Mouse (Mus musculus): Measurements from ENCODE around the gene Cpeb4.
"Not testable (repeated sequence)": the region's sequence is repeated elsewhere in the genome, so short reads cannot be mapped to it uniquely, and the experiment has no call there.

Cpeb4 gene

DNA sequence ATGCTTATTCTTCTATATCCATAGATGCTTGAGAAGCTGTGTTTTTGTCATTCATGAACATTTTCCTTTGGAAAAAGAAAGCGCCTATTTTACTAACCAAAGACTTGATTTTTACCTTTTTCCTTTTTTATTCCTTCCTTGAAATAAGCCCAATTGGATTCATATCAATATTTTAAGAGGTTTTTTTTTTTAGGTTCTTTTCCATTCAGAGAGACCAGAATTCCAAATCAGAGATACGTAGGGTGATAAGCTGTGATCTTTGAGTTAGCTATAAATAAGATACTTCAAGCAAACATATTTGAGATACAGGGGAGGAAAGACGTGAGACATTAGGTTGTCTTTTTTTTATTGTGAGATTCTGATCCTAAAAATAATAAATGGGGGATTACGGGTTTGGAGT, at the start of gene Cpeb4:
TSS of gene Cpeb4 (plus strand) at position 301 of the 400 bp plus-strand sequence.
- no peak for DNase-seq

DNA sequence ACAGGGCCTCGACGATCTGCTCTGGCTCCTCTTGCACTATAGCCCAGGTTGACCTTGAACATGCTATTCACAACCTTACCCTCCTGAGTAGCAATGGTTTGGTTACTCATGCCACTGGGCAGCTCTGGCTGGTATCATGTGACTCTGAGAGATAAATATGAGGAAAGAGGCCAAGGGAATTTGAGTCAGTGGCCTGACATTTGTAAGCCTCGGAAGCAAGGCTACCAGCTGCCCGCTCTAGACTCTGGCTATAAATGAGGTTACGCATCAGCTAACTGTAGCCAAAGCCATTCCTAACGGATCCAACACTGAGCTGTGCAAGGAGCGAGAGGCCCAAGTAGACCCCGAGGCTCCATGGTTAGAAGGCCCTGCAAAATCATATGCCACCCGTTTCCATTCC, 49.5 kb upstream of the Cpeb4 start:
- DNase-seq: no peak

DNA sequence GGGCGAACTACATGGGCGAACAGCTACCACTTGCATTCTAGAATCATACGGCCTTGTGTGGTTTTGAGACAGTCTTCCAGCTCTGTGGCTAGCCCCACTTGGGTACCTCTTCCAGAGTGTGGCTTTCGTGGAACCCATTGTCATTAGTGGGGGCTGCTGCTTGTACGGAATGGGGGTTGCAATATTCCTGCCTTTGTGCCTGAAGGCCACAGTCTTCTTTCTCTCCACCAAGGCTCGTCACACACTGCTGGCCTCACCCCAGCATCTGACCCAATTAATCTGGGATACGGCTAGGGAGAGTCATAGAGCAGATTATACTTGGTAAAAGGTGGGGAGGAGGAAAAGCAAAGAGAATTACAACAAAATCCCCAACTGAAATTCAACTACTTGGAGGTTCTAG, 48.5 kb upstream of the Cpeb4 start:
- no peak for DNase-seq

DNA sequence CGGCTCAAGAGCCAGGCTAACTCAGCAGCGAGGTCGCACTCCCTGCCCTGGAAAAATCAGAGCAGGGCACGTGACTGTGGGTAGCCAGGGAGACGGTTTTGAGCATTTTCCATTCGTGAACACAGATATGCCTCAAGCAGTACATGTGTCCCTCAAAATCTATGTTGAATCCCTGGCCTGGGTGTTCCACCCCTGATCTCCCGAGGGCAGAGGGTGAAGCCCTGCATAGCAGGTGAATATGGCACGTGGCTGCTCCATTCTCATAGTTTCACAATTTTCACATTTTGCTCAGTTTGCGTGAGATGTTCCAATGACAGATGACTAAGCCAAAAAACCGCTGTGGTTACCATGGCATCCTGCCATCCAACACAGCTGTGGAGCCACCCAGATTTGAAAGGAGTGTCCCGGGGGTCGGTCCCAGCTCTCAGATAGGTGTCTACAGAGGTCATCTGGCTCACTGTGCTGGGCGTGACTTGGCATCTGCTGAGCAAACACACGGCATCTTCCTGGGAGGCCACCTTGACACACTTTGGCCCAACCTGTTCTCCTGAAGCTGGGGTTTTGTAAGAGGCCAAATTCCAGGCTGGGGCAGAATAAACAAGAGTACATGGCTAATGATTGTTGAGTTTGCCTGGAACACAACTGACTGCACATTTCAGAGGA, 47.4 kb upstream of the Cpeb4 start:
- peak; percentile 51 for DNase-seq

DNA sequence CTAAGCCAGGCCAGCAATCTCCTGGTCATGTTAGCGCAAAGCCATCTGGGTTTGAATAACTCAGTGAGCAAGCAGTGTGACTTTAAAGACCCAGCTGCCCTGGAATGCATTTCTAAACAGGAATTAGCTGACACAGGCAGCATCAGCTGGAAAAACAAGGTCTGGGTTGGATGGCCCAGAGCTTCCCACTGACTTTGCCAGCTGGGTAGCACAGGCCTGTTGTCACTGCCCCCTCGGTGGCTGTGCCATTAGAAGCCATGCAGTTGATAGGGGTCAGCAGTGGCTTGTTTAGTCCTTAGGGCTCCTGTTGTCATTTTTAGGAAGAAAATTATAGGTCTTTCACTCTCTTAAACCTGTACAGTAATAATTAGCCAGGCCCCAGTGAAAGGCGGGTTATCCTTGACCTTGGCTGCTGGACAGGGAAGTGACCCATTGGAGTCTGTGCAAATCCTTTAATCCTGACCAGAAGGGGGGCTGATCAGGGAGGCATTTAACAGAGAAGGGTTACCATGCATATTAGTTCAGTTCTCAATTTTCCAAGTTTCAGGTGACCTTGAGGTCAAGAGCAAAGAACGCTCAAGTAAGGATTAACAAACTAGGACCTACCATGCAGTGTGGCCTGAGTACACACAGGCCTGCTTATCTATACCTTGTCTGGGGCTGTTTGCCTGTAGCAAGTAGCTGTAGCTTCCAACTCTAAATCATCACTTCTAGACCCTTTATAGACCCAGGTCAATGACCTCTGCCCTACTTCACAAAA, 43.8 kb upstream of the Cpeb4 start:
- DNase-seq: peak; percentile 30

DNA sequence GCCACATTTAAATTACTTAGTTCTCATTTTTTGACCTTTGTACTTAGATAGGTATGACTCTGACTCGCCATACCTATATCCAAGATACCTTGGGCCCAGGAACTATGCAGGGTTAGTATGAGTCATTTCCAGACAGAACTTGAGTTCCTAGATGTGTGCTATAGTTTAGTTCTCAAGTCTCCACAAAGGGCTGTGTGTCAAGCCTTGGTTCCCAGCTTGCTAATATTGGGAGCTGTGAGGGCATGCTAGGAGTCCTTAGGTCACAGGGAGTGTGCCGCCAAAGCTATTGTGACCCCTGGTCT, 43.3 kb upstream of the Cpeb4 start:
- no peak for DNase-seq

- DNase-seq: no peak
These were observed 41.5 kb upstream of the Cpeb4 start for GRCm38 (mm10) chr11:31830213-31831151.

DNA sequence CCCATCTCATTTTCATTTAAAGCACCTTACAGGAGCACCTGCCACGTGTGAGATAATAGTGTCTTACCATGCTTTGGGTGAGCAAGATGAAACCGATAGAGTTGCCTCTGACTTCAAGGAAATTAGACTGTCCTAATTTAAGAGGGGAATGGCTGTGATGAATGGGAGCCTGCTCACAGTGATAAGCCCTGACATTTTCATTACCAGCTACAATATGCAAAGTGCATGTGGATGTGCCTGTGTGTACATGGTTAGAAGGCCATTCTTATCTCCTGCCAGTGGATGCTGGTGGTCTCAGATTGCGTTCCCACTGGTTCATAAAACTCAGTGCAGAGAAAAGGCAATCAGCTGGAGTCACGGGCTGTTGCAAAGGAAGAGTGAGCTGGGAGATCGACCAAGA, 40.6 kb upstream of the Cpeb4 start:
- no peak for DNase-seq

- no peak for DNase-seq
These were observed 40.0 kb upstream of the Cpeb4 start for GRCm38 (mm10) chr11:31831983-31832382.

DNA sequence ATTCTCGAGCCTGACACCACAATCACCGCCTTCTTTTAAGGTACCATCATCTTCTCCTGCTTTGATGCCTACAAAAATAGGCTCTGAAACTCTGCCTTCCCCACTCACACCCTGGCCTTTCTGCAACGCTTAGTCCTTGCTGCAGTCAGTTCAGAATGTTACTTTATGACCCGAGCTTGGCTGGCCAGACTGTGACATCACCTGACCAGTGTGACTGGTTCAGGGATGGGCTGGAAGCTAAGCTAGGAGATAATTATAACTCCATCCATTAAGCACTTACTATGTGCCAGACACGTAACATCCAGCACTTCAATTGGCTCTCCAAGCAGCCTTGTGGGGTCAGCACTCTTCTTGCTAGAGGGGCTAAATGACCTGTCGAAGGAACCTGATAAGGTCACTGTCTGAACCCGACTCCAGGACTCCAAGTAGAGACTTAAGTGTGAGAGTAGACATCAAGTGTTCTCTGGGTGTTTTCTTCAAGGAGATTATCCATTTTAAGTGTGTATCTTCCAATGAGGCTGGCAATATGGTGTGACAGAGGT, 39.5 kb upstream of the Cpeb4 start:
- DNase-seq: no peak

GRCm38 (mm10) chr11:31833506-31833905, 38.5 kb upstream of the Cpeb4 start:
- no peak for DNase-seq

DNA sequence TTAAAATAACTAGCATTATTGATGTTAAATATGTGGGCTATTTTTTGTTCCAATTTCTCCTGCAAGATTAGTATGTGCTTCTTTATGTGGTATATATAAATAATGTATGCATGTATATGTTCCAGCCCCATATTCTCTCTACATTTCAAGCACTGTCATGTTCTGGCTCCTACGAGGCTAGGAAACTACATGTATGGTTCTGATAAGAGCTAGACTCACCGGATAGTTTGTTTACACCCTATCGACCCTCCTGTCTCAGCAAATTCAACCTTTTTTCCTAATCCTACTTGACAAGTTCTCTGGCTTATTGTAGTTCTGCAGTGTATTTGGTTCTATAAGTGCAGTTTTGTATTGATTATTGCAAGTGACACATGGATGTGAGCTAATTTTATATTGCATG, 36.7 kb upstream of the Cpeb4 start:
- DNase-seq: no peak

DNA sequence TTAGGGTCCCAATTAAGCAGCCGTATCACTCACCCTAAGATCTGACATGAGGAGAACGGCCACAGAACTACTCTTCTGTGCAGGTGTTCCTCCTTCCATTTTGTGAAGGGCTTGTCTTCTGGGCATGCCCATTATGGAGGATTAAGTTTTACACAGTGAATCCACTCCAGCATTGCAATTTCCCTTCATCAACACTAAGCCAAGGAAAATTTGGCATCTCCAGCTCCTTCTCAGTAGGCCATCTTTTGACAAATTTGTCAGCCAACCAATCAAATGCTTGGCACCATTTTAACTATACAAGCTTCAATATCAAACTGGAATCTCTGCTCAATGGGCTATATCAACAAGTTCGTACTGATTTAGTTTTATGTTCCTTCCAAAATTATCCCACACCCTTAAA, 34.8 kb upstream of the Cpeb4 start:
- DNase-seq: no peak

DNA sequence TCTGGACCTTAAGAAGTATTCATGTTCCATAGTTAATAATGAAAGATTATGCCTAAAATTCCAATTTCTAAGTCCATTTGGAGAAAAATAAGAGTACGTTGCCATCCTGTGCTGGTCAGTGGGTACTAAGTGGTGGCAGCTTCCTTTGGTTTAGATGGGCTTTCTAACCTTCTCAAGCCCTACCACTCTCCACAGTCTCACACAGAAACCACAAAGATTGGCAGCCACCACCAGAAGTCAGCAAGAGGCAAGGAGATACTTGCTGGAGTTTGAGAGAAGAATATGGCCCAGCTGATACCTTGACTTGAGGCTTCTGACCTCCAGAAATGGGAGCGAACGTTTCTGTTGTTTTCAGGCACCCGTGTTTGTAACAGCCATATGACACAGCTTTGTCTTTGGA, 34.3 kb upstream of the Cpeb4 start:
- no peak for DNase-seq

DNA sequence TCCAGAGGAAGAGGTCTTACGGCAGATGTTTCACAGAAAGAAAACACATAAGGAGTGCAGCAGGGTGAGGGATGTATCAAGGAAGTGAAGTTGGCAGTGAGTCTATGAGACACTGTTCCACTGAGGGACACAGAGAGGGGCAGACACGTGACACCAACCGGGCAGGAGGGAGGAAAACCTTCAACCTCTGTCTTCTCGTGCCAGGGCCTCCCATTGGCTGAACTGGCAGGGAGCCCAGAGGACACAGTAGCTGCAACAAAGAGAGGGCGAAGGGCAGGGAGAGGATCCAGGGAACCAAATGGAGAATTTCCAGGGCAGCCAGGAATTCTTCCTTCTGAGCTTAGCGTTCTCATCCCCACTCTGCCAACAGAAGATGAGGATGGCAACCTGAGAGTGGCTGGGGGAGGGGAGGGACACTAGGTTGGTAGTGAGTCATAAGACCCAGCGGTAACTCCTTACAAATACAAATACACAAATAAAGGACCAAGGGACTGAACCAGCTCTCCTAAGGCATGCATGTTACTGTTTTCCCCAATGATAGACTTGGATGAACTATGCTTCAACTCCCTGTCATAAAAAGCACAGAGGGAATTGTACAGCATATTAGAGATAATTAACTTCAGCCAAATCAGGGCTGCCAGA, 33.4 kb upstream of the Cpeb4 start:
- peak; percentile 69 for DNase-seq

DNA sequence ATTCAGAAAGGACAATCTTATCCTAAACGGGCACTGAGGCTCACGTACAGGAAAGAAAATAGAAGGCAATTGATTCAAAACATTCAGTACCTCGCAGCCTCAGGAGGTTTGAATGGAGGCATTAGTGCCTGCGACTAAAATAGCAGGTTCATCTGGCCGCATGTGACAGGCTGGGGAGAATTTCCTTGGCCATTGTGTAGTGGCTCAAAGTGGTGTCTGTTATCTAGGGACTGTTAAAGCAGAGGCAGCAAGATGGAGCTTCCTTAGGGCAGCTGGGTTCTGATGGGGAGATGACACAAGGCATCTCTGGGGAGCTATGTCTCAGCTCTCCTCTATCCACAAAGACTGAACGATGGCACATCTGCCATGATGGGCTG, 32.9 kb upstream of the Cpeb4 start:
- DNase-seq: no peak

- DNase-seq: no peak
These were observed 29.6 kb upstream of the Cpeb4 start for GRCm38 (mm10) chr11:31842171-31842959.

DNA sequence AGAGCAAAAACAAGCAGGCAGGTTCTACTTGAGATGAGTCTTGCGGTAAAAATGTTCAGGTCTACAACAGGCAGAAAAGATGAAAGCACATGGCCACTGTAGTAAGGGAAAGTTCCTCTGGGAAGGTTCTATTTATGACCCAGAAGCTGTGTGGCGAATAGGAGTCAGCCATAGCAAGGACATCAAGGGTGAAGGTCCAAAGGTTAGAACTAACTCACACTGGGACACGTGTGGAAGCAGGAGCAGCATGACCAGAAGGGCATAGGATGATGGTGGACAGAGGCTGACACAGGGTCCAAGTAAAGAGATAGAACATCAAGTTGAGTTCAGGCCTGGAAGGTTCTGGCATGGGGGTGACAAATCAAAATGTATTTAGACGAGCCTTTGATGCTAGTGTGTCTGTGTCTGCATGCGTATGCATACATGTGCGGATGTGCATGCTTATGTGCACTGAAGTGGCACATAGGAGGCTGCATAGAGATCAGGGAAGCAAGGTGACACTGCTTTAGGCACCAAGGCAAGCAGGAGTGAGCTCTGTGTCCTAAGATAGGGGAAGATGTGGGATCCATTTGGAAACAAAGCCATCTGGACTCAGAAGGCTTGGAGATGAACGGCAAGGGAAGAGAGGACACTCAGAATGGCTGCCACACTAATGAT, 28.7 kb upstream of the Cpeb4 start:
- no peak for DNase-seq

DNA sequence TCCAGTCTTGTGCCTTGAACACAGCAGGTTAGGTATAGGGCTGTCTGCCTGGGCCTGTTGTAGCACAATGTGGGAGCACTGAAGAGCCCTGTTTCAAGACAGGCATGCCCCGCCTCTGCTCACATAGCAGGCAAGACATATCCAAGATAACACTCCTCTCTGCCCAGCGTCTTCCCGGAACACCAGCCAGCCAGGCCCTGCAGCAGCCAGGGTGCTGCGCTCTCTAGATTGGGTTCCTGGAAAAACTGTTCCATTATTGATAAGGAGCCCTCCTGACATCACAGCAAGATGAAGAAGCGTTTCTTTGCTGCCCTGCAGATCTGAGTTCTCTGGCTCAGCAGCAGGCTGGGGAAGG, 28.2 kb upstream of the Cpeb4 start:
- DNase-seq: no peak

- not testable (repeated sequence) for DNase-seq
These were observed 26.9 kb upstream of the Cpeb4 start for GRCm38 (mm10) chr11:31845111-31845510.

GRCm38 (mm10) chr11:31846771-31847468, 25.1 kb upstream of the Cpeb4 start:
- DNase-seq: no peak

Data from lung, postnatal 14 days (tissue).